Mouse (Mus musculus) small intestine, adult 2 months (tissue): ENCODE measurements around the gene Cd247.

Source experiments
- CTCF ChIP-seq: fragments of 200-500 bp; IDR thresholded peaks from 2 replicates; pipeline ENCODE4 v1.5.1; 2012; ENCODE audit warnings: low read depth, mild to moderate bottlenecking, control low read depth, inconsistent platforms, low read length, moderate library complexity, mixed read lengths; ENCODE audit not compliant: insufficient replicate concordance, insufficient read length; ENCODE audit errors: extremely low read depth
- POLR2A ChIP-seq: fragments of 200-500 bp; IDR thresholded peaks from 2 replicates; pipeline ENCODE4 v1.6.1; 2012; ENCODE audit warnings: low read depth, mild to moderate bottlenecking, control low read depth, inconsistent platforms, low read length, moderate library complexity

GRCm38 (mm10) chr1:165781426-165781825 is 7.1 kb upstream of the Cd247 start:
- TF ChIP-seq POLR2A (no peak), CTCF (no peak)
